Mouse (Mus musculus): ENCODE data around the gene Gm340.

- TF ChIP-seq POLR2A (IDR thresholded peaks at IDR 0.05; ENCODE audit: low read depth, low read length), result no peak
- TF ChIP-seq MXI1 (IDR thresholded peaks at IDR 0.05; ENCODE audit: low read depth, low read length), result no peak
Measured at GRCm38 (mm10) chr19:41600647-41601046, 18.5 kb downstream of the Gm340 start.
